Mouse (Mus musculus) heart, adult 8-10 months (tissue): ENCODE results near the gene Dab1. TPM values are rescaled to one million over a fixed set of nuclear protein-coding genes. Genes with fewer than 3 reads are reported as not detected.

ENCODE experiments used
- DNase-seq: peaks from one replicate; pipeline ENCODE4 v3.0.0; 2022; ENCODE audit warnings: low spot score
- total RNA-seq, 4 experiments: library from RNA; stranded (reverse); gene quantifications; 2 replicates each; pipeline ENCODE4 v1.2.4; 2022

Gene Dab1
- total RNA-seq, 4 experiments from 2014 or later, result 0.05 to 0.09 TPM; not detected in 2

GRCm38 (mm10) chr4:103969906-103970305, 350.7 kb downstream of the Dab1 start:
- no peak for DNase-seq

- DNase-seq, result no peak
Observed at GRCm38 (mm10) chr4:103974536-103974935, 355.4 kb downstream of the Dab1 start.

GRCm38 (mm10) chr4:103974946-103975345, 355.8 kb downstream of the Dab1 start:
- DNase-seq, result no peak

- no peak for DNase-seq
Observed at GRCm38 (mm10) chr4:103993884-103994283, 374.7 kb downstream of the Dab1 start.

- no peak for DNase-seq
Observed at GRCm38 (mm10) chr4:103994406-103994805, 375.2 kb downstream of the Dab1 start.

- DNase-seq, result no peak
Observed at GRCm38 (mm10) chr4:104008406-104008805, 389.2 kb downstream of the Dab1 start.

- no peak for DNase-seq
Observed at GRCm38 (mm10) chr4:104011683-104012082, 392.5 kb downstream of the Dab1 start.

- no peak for DNase-seq
Observed at GRCm38 (mm10) chr4:104012150-104012549, 393.0 kb downstream of the Dab1 start.

- no peak for DNase-seq
Observed at GRCm38 (mm10) chr4:104025117-104025694, 406.0 kb downstream of the Dab1 start.

GRCm38 (mm10) chr4:104026834-104027233, 407.7 kb downstream of the Dab1 start:
- DNase-seq, result no peak

- DNase-seq, result no peak
Observed at GRCm38 (mm10) chr4:104027239-104027638, 408.1 kb downstream of the Dab1 start.

- no peak for DNase-seq
Observed at GRCm38 (mm10) chr4:104036091-104036490, 416.9 kb downstream of the Dab1 start.

GRCm38 (mm10) chr4:104039588-104039987, 420.4 kb downstream of the Dab1 start:
- no peak for DNase-seq

GRCm38 (mm10) chr4:104043441-104043840, 424.3 kb downstream of the Dab1 start:
- no peak for DNase-seq

GRCm38 (mm10) chr4:104044634-104045033, 425.5 kb downstream of the Dab1 start:
- DNase-seq, result no peak

GRCm38 (mm10) chr4:104047966-104048804, 429.0 kb downstream of the Dab1 start:
- no peak for DNase-seq

- no peak for DNase-seq
Observed at GRCm38 (mm10) chr4:104057116-104057515, 438.0 kb downstream of the Dab1 start.

- no peak for DNase-seq
Observed at GRCm38 (mm10) chr4:104059569-104059968, 440.4 kb downstream of the Dab1 start.

GRCm38 (mm10) chr4:104062356-104062755, 443.2 kb downstream of the Dab1 start:
- no peak for DNase-seq

GRCm38 (mm10) chr4:104066901-104067300, 447.7 kb downstream of the Dab1 start:
- DNase-seq, result no peak

- no peak for DNase-seq
Observed at GRCm38 (mm10) chr4:104067748-104068147, 448.6 kb downstream of the Dab1 start.

- DNase-seq, result no peak
Observed at GRCm38 (mm10) chr4:104071296-104071695, 452.1 kb downstream of the Dab1 start.

GRCm38 (mm10) chr4:104073920-104074459, 454.8 kb downstream of the Dab1 start:
- no peak for DNase-seq
